Mouse (Mus musculus) lung, postnatal 0 days (tissue): ENCODE data around the gene Cacna1a.

ENCODE experiments used
- CTCF ChIP-seq: IDR thresholded peaks from 2 replicates; pipeline ENCODE4 v1.5.1; 2016; ENCODE audit warnings: antibody characterized with exemption, mild to moderate bottlenecking
- EP300 ChIP-seq: IDR thresholded peaks from 2 replicates; pipeline ENCODE4 v1.6.1; 2016; ENCODE audit warnings: antibody characterized with exemption, mild to moderate bottlenecking, control low read depth

GRCm38 (mm10) chr8:84346421-84346820 lies 41.8 kb upstream of the Cacna1a start:
- TF ChIP-seq EP300 = no peak
- no peak for TF ChIP-seq CTCF
